22 mouse cellular contexts compared by ENCODE assay signal in the genomic region with DNA sequence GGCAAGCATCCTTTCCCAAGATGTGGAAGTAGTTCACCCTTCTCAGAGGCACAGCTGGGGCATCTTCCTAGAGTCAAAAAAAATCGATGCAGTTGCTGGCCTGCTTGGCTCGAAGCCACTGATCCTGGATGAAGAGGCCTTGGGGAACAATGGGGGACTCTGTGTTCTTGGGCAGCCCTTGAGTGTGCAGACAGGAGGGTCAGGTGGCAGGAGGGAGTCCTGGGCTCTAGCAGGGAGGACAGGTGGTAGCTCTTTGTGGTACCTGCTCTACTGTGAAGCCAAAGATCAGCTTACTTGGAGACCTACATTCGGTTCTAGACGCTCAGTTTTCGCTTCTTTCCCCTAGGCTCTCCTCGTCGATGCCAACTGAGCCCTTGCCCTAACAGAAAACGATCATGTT. TPM values are rescaled to one million over a fixed set of nuclear protein-coding genes. Genes with fewer than 3 reads are reported as not detected.
"Had no signal": no experiment of that assay in that cellular context is flagged by ENCODE, and none has a peak within 500 bp of the region (broad histone marks: within the 10 kb centered on the region; RNA-seq: fewer than 3 reads in every experiment).

No protein-coding gene starts in this region.

- H3K36me3 ChIP-seq: kidney, embryonic 15.5 days; limb, embryonic 12.5 days; limb, embryonic 15.5 days; neural tube, embryonic 12.5 days; neural tube, embryonic 15.5 days had no signal

- H3K27me3 ChIP-seq: kidney, embryonic 15.5 days; limb, embryonic 15.5 days; neural tube, embryonic 12.5 days; neural tube, embryonic 15.5 days had no signal

- H3K27ac ChIP-seq: kidney, embryonic 15.5 days; left cerebral cortex, adult 2 months; limb, embryonic 12.5 days; limb, embryonic 15.5 days; liver, embryonic 14.5 days; neural tube, embryonic 12.5 days; neural tube, embryonic 15.5 days; stomach, postnatal 0 days had no signal

- H3K4me3 ChIP-seq: kidney, embryonic 15.5 days; left cerebral cortex, adult 2 months; limb, embryonic 12.5 days; limb, embryonic 15.5 days; neural tube, embryonic 12.5 days; neural tube, embryonic 15.5 days had no signal

- ATAC-seq: intestine, postnatal 0 days; liver, postnatal 0 days had no signal

- H3K9ac ChIP-seq: kidney, embryonic 15.5 days; limb, embryonic 12.5 days; limb, embryonic 15.5 days; liver, embryonic 14.5 days; liver, postnatal 0 days; neural tube, embryonic 12.5 days; neural tube, embryonic 15.5 days had no signal

- DNase-seq: kidney, adult 8-10 months; kidney, postnatal 14 days; kidney, postnatal 4 days; liver, postnatal 0 days; midbrain, embryonic 14.5 days; right cerebral cortex, adult 18-20 months; right cerebral cortex, postnatal 14 days; right cerebral cortex, postnatal 4 days; thymus, adult 18-20 months; thymus, postnatal 36 days had no signal

- H3K4me2 ChIP-seq: kidney, embryonic 15.5 days; limb, embryonic 12.5 days; limb, embryonic 15.5 days; liver, embryonic 11.5 days; neural tube, embryonic 12.5 days; neural tube, embryonic 15.5 days had no signal

- H3K4me1 ChIP-seq: limb, embryonic 12.5 days; limb, embryonic 15.5 days; neural tube, embryonic 12.5 days; neural tube, embryonic 15.5 days had no signal

- H3K9me3 ChIP-seq: kidney, embryonic 15.5 days; limb, embryonic 12.5 days; limb, embryonic 15.5 days; neural tube, embryonic 12.5 days; neural tube, embryonic 15.5 days had no signal

RNA-seq across cellular contexts. Expression of a gene that starts 26.0 kb away (rescaled TPM):
- total RNA-seq: layer of hippocampus, postnatal 14 days; left cerebral cortex, adult 2 months; left cerebral cortex, postnatal 36 days had no signal
